Mouse (Mus musculus) midbrain, embryonic 13.5 days (tissue): ENCODE results near the gene Tpm4. TPM values are rescaled to one million over a fixed set of nuclear protein-coding genes. Genes with fewer than 3 reads are reported as not detected.
"Not testable (repeated sequence)": the region's sequence is repeated elsewhere in the genome, so short reads cannot be mapped to it uniquely, and the experiment has no call there.

ENCODE experiments used
- ATAC-seq: fragments of 200-750 bp; cut with Nextera tagmentation; 2 replicates; pipeline ENCODE4 v1.8.0; 2017; ENCODE audit warnings: mild to moderate bottlenecking, moderate TSS enrichment, moderate library complexity
- H3K27ac ChIP-seq: fragments of 300-500 bp; sonication (generic); 2 replicates; pipeline ENCODE4 v1.5.1; 2015; ENCODE audit warnings: inconsistent platforms, mild to moderate bottlenecking, moderate library complexity
- H3K27me3 ChIP-seq: fragments of 300-500 bp; sonication (generic); 2 replicates; pipeline ENCODE4 v1.6.1; 2015; ENCODE audit warnings: mild to moderate bottlenecking, inconsistent platforms
- H3K36me3 ChIP-seq: fragments of 300-500 bp; sonication (generic); 2 replicates; pipeline ENCODE4 v1.6.1; 2015; ENCODE audit warnings: mild to moderate bottlenecking, inconsistent platforms
- H3K4me1 ChIP-seq: fragments of 300-500 bp; sonication (generic); replicated peaks from 2 replicates; pipeline ENCODE4 v1.6.1; 2015; ENCODE audit warnings: inconsistent platforms
- H3K4me2 ChIP-seq: fragments of 300-500 bp; sonication (generic); replicated peaks from 2 replicates; pipeline ENCODE4 v1.6.1; 2015; ENCODE audit warnings: moderate library complexity, mild to moderate bottlenecking, inconsistent platforms
- H3K4me3 ChIP-seq: fragments of 300-500 bp; sonication (generic); replicated peaks from 2 replicates; pipeline ENCODE4 v1.5.1; 2015; ENCODE audit warnings: mild to moderate bottlenecking, inconsistent platforms
- H3K9ac ChIP-seq: fragments of 300-500 bp; sonication (generic); replicated peaks from 2 replicates; pipeline ENCODE4 v1.6.1; 2015; ENCODE audit warnings: mild to moderate bottlenecking, inconsistent platforms
- H3K9me3 ChIP-seq: fragments of 300-500 bp; sonication (generic); 2 replicates; pipeline ENCODE4 v1.6.1; 2016; ENCODE audit warnings: mild to moderate bottlenecking, inconsistent platforms
- WGBS: fragments of 180-500 bp; shearing (Covaris S2); methylation state at CpG from one replicate; pipeline ENCODE4 v1.1.7; 2015; 5-methylcytosine and 5-hydroxymethylcytosine counted together
- polyA plus RNA-seq: library from polyadenylated mRNA; unstranded; fragments of >200 nt; fragmentation: Nextera tagmentation; extraction: Ambion mirVana; gene quantifications from 2 replicates; pipeline ENCODE4 v1.2.1, GENCODE M21; 2015

Gene Tpm4
- 239 and 247 TPM in 2 replicates for polyA plus RNA-seq

DNA sequence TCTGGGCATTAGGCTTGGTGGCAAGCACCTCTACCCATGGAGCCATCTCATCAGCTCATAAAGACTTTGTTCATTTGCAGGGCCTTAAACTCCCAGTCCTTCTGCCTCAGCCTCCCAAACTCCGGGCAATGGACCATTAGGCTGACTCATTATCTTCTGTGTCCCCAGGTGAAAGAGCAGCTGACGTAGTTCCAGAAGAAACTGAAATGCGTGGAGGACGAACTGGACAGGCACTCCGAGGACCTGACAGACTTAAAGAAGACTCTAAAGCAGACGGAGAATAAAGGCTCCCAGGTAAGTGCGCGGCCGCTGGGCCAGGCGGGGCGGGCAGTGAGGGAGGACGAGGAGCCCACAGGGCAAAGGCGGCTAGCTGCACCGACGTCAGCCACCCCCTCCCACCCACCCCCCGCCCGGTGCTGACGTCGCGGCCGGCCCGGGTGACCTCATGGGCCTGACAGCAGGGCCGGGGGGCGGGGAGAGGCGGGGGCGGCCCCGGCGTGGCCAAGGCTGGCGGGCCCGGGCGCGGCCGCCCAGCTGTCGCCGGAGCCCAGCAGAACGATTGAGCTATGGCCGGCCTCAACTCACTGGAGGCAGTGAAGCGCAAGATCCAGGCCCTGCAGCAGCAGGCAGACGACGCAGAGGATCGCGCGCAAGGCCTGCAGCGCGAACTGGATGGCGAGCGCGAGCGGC lies at the start of gene Tpm4:
Gene Tpm4 (plus strand): TSS at position 220 of the 690 bp plus-strand sequence.
- under 1% methylated on average over 49 of the region's 49 CpGs for WGBS
- H3K36me3 ChIP-seq: peaks cover 16% of the 10 kb centered on the region

DNA sequence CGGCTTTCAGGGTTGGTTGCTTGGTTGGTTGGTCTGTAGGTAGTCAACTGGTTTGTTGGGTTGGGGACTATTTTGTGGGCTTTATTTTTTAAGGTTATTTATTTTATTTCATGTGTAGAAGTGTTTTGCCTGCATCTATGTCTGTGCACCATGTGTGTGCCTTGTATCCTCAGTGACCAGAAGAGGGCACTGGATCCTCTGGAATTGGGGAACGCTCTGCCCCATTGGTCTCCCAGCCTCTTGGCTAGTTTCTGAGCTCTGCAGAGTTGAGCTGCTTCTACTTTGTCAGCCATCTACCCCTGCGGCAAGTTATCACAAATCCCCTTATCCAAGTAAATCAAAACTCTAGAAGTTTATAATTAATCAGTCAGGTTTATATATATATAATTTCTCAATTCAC lies 47.2 kb upstream of the Tpm4 start:
- not testable (repeated sequence) for H3K27me3 ChIP-seq, H3K9ac ChIP-seq, H3K4me1 ChIP-seq, H3K9me3 ChIP-seq, H3K27ac ChIP-seq, ATAC-seq, H3K4me2 ChIP-seq, H3K36me3 ChIP-seq, H3K4me3 ChIP-seq
- WGBS: 91% methylated on average over 3 of the region's 3 CpGs

More for the DNA sequence above, at the start of gene Tpm4:
- peak; percentile 84 for ATAC-seq
- Histone ChIP-seq H3K4me1 (peaks cover 19% of the 10 kb centered on the region), H3K9ac (peak within 1 kb of the TSS; percentile 92), H3K4me3 (peak within 1 kb of the TSS; percentile 84), H3K9me3 (no peaks in the 10 kb centered on the region), H3K4me2 (peak within 1 kb of the TSS; percentile 83), H3K27me3 (no peaks in the 10 kb centered on the region), H3K27ac (peak within 1 kb of the TSS; percentile 90)

DNA sequence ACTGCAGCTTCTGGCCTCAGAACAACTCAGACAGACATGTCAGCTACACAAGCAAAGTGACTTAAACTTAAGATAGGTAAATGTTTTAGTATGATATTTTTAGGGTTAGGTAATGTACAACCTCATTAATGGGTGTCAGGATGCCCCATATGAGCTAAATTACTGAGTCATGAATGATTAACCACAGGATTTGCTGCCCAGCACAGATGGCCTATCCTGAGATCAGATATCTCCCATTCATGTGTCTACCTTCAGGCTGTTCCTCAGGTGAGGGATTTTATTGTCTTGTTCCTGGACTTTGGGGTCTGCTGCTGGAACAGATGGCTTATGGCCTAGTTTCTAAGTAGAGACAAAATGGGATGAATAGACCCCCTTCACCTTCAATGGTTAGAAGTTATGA lies 38.1 kb upstream of the Tpm4 start:
- H3K4me1 ChIP-seq, H3K27ac ChIP-seq: not testable (repeated sequence)

DNA sequence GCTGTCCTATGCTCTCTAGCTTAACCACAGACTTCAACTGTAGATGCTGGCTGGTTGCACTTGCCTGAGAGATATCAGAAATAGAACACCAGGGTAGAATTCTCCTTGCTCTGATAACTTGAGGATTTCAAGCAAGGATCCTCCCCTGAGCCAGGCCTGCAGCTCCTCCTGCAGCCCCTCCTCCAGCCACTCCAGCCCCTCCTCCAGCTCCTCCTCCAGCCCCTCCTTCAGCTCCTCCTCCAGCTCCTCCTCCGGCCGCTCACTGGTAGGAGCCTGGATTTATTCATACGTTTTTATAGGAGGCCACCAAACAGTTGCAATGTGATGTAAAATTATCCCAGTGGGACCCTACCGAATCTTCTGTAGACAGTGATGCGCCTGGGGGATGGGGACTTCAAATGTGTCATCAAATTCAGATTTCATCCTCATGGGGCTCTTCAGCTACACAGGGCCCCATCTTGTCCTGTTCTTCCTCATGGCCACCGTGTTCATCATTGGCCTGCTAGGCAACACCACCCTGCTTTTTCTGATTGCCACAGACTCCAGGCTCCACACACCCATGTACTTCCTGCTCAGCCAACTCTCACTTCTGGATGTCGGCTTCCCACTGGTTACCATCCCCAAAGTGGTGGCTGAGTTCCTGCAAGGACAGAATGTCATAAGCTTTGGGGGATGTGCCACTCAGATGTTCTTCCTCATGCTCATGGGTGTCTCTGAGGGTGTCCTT lies 35.2 kb upstream of the Tpm4 start:
- not testable (repeated sequence) for H3K9ac ChIP-seq, H3K4me2 ChIP-seq, H3K9me3 ChIP-seq, ATAC-seq, H3K4me1 ChIP-seq, H3K27ac ChIP-seq, H3K27me3 ChIP-seq, H3K4me3 ChIP-seq, H3K36me3 ChIP-seq
- 61% methylated on average over 6 of the region's 7 CpGs for WGBS

More for the DNA sequence above, 38.1 kb upstream of the Tpm4 start:
- not testable (repeated sequence) for H3K27me3 ChIP-seq, H3K4me2 ChIP-seq, H3K9me3 ChIP-seq, H3K4me3 ChIP-seq, H3K9ac ChIP-seq, ATAC-seq, H3K36me3 ChIP-seq

DNA sequence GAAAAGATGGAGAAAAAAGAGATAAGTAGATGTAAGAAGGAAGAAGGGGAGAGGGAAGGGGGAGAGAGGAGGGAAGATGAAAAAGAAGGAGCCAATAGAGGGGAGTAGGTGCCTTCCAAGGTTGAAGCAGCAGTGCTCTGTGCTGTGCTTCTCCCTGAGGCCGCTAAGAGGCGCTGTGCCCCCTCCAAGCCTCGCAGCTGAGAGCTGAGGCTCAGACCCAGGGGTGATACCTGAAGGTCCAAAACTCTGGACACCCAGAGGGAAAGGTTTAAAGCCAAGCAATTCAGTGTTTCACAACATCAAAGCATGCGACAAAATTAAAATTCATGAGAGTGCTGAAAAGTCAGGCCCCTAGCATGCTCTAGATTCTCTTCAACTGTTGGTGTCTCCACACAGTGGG lies 29.6 kb upstream of the Tpm4 start:
- ATAC-seq: no peak
- H3K4me2 ChIP-seq: no peak overlapping the region
- H3K4me1 ChIP-seq: no peaks in the 10 kb centered on the region
- H3K27ac ChIP-seq: no peak overlapping the region
- H3K36me3 ChIP-seq: no peaks in the 10 kb centered on the region
- no peaks in the 10 kb centered on the region for H3K27me3 ChIP-seq
- no peak overlapping the region for H3K4me3 ChIP-seq
- WGBS: 25% methylated on average over 4 of the region's 4 CpGs
- H3K9me3 ChIP-seq: peaks cover 6% of the 10 kb centered on the region; the same call in 1 of the 2 replicates
- no peak overlapping the region for H3K9ac ChIP-seq

DNA sequence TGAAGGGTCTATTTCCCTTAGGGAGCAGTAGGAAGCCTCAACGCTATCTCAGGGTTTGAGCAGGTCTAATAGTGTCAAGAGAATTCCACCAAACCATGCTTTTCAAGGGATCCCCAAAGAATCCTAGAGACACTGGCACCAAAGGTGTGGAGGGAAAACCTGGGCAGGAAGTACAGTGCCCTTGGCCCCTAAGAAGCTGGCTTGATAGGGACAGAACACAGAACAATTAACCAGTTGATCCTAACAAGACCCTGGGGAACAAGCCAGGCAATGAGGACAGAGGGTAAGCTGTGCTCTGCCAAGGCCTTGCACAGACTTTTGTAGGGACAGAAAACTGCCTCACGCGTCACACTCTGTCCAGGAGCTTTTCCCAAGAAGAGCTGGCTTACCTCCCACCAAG lies 28.0 kb upstream of the Tpm4 start, which contains the start of gene Olfr374:
Gene Olfr374 (plus strand): TSS at position 301 of the 400 bp plus-strand sequence.
- Histone ChIP-seq H3K4me3 (no peak within 1 kb of the TSS), H3K9me3 (peaks cover 6% of the 10 kb centered on the region; the same call in 1 of the 2 replicates), H3K4me1 (no peaks in the 10 kb centered on the region), H3K27me3 (no peaks in the 10 kb centered on the region), H3K4me2 (no peak within 1 kb of the TSS), H3K9ac (no peak within 1 kb of the TSS), H3K36me3 (no peaks in the 10 kb centered on the region), H3K27ac (no peak within 1 kb of the TSS)
- ATAC-seq: no peak
- 93% methylated on average over 3 of the region's 3 CpGs for WGBS

DNA sequence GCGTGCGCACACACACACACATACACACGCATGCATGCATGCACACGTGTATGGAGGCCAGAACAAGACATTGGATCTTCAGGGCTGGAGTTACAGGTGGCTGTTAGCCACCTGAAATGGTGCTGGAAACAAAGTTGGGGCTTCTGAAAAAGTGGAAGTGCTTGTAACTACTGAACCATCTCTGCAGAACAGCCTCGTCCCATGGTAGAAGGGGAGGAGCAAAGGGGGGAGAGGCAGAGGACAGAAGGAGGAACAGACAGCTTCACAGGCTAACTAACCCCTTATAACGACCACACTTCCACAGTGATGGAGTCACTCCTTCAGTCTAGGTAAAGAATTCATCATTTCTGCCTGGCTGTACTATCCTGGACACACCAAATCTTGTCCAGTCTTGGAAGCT lies 23.9 kb upstream of the Tpm4 start:
- no peaks in the 10 kb centered on the region for H3K4me1 ChIP-seq
- H3K27me3 ChIP-seq: no peaks in the 10 kb centered on the region
- no peaks in the 10 kb centered on the region for H3K36me3 ChIP-seq
- no peak overlapping the region for H3K9ac ChIP-seq
- no peak for ATAC-seq
- H3K9me3 ChIP-seq: no peaks in the 10 kb centered on the region
- no peak overlapping the region for H3K27ac ChIP-seq
- 80% methylated on average over 6 of the region's 6 CpGs for WGBS
- no peak overlapping the region for H3K4me3 ChIP-seq
- H3K4me2 ChIP-seq: no peak overlapping the region

DNA sequence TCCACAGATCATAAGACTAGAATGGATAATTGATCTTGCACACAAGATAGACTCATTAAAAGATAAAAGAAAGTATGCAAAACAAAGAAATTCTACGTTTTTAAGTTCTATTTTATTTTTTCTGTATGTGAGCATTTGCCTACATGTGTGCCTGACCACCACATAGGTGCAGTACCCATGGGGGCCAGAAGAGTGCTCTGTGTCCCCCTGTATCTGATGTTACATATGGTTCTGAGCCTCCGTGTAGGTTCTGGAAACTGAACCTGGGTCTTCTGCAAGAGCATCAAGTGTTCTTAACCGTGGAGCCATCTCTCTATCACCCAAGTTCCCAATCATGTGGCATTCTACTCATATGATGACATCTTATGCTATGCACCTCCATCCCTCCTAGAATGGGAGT lies 22.3 kb upstream of the Tpm4 start:
- H3K4me3 ChIP-seq: no peak overlapping the region
- H3K9ac ChIP-seq: no peak overlapping the region
- H3K9me3 ChIP-seq: no peaks in the 10 kb centered on the region
- no peak overlapping the region for H3K27ac ChIP-seq
- H3K4me1 ChIP-seq: no peaks in the 10 kb centered on the region
- WGBS: 66% methylated on average over 3 of the region's 3 CpGs
- no peaks in the 10 kb centered on the region for H3K27me3 ChIP-seq
- H3K36me3 ChIP-seq: no peaks in the 10 kb centered on the region
- no peak overlapping the region for H3K4me2 ChIP-seq
- no peak for ATAC-seq

DNA sequence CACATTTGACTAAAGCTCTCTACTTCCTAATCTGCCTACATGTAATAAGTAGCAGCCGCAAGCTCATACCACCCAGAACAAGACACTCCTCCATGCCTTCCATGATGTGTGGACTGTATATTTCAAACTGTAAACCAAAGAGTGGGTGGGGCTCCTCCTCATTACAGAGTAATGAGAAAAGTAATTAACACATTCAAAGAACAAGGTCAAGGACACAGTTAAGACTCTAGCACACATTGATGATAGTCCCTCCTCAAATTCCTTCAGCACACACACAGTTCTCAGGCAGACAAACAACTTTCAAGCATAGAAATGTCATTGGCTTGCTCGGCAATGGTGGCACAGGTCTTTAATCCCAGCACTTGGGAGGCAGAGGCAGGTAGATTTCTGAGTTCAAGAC lies 19.6 kb upstream of the Tpm4 start:
- no peaks in the 10 kb centered on the region for H3K36me3 ChIP-seq
- H3K4me2 ChIP-seq: no peak overlapping the region
- H3K4me1 ChIP-seq: no peaks in the 10 kb centered on the region
- ATAC-seq: no peak
- no peak overlapping the region for H3K27ac ChIP-seq
- H3K9me3 ChIP-seq: no peaks in the 10 kb centered on the region
- 83% methylated on average over 2 of the region's 2 CpGs for WGBS
- H3K9ac ChIP-seq: no peak overlapping the region
- no peak overlapping the region for H3K4me3 ChIP-seq
- no peaks in the 10 kb centered on the region for H3K27me3 ChIP-seq

DNA sequence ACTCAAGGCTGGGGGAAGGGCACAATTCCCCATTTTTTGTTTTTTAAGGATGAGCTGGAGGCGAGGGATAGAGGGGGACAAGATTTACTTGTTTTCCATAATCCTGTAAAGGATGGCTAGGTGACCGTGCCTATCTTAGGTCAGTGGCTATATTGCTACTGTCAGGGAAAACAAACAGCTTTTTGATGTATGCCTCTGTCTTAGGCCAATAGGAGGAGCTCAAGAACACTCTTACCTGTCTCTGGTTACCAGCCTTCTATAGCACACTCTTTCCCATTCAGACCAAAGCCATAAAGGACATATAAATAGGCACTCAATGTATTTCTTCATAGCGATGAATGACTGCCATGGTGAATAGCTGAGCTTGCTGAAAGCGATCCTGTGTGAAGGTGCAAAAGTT lies 16.2 kb upstream of the Tpm4 start:
- H3K36me3 ChIP-seq: no peaks in the 10 kb centered on the region
- no peak overlapping the region for H3K9ac ChIP-seq
- no peaks in the 10 kb centered on the region for H3K27me3 ChIP-seq
- H3K27ac ChIP-seq: no peak overlapping the region
- H3K4me2 ChIP-seq: no peak overlapping the region
- no peak overlapping the region for H3K4me3 ChIP-seq
- no peak for ATAC-seq
- H3K4me1 ChIP-seq: no peaks in the 10 kb centered on the region
- 55% methylated on average over 4 of the region's 4 CpGs for WGBS
- H3K9me3 ChIP-seq: no peaks in the 10 kb centered on the region

DNA sequence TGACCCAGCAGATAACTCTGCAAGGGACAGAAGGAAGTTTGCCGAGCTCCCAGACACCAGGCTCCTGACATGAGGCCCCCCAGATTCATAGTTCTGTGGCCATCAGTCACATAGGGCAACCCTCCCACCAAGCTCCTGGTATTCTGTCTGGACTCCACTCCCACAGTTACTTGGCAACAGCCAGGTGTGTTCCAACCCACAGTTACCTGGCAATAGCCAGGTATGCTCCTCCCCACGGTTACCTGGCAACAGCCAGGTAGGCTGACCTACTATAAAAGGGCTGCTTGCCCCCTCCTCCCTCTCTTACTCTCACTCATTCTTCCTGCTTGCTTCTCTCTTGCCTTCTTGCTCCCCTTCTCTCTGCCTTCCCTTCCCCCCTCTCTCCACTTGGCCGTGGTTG lies 13.3 kb upstream of the Tpm4 start:
- H3K4me1 ChIP-seq, H3K4me3 ChIP-seq, H3K4me2 ChIP-seq, H3K9me3 ChIP-seq, H3K27ac ChIP-seq, H3K27me3 ChIP-seq, ATAC-seq, H3K9ac ChIP-seq, H3K36me3 ChIP-seq: not testable (repeated sequence)
- 57% methylated on average over 3 of the region's 3 CpGs for WGBS

DNA sequence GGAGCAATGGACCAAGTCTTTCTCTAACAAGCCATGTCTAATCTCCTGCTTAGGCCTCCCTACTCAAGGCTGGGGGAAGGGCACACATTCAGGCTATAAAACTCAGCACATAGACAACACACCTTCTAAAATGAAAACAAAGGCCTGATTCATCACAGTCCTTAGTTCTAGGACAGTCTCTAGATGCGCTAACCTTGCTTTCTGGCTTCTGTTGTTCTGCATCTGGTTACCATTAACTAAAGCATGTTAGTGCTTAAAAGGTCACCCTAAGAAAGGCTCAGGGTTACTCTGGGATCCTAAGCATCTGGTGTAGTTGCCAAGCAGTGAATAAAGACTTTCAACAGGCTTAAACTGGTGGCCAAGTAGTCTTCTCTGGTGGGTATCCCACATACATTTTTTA lies 12.8 kb upstream of the Tpm4 start:
- no peaks in the 10 kb centered on the region for H3K4me1 ChIP-seq
- H3K27ac ChIP-seq: no peak overlapping the region
- 0 out of 2 replicates have a peak, but pooled peaks cover 4% of the 10 kb centered on the region for H3K9me3 ChIP-seq
- no peak overlapping the region for H3K9ac ChIP-seq
- H3K36me3 ChIP-seq: no peaks in the 10 kb centered on the region
- H3K27me3 ChIP-seq: no peaks in the 10 kb centered on the region
- ATAC-seq: no peak
- H3K4me2 ChIP-seq: no peak overlapping the region
- 32% methylated on average over 1 of the region's 1 CpGs for WGBS
- H3K4me3 ChIP-seq: no peak overlapping the region
